Mouse (Mus musculus) hindbrain, embryonic 11.5 days (tissue): ENCODE results near the gene U2af1. TPM values are rescaled to one million over a fixed set of nuclear protein-coding genes. Genes with fewer than 3 reads are reported as not detected.

Source experiments
- polyA plus RNA-seq: library from polyadenylated mRNA; unstranded; fragments of >200 nt; fragmentation: Nextera tagmentation; extraction: Ambion mirVana; gene quantifications from 2 replicates; pipeline ENCODE4 v1.2.1, GENCODE M21; 2014

U2af1 gene
- polyA plus RNA-seq, 1 experiment from 2014 or later = 204 TPM

Other genes starting within 250 kb of the U2af1 start
- gene Wdr4, start 138.9 kb downstream of the U2af1 start, polyA plus RNA-seq = 33.4 and 34.0 TPM in 2 replicates
- 253 TPM in 2 replicates for gene Ndufv3, start 138.8 kb downstream of the U2af1 start, polyA plus RNA-seq
- 29.0 and 36.1 TPM in 2 replicates for gene Pknox1, start 94.2 kb downstream of the U2af1 start, polyA plus RNA-seq
- 0.74 and 2.6 TPM in 2 replicates for gene Cbs, start 21.7 kb downstream of the U2af1 start, polyA plus RNA-seq
- gene Cryaa, start 18.9 kb upstream of the U2af1 start, polyA plus RNA-seq = not detected in 2 replicates
- gene Sik1, start 196.9 kb upstream of the U2af1 start, polyA plus RNA-seq = 12.9 and 17.9 TPM in 2 replicates